Mouse (Mus musculus) midbrain, embryonic 16.5 days (tissue): ENCODE measurements around the gene Cant1. TPM values are rescaled to one million over a fixed set of nuclear protein-coding genes. Genes with fewer than 3 reads are reported as not detected.

Experiments
- ATAC-seq: fragments of 200-750 bp; cut with Nextera tagmentation; 2 replicates; pipeline ENCODE4 v1.8.0; 2017; ENCODE audit warnings: moderate TSS enrichment
- H3K27ac ChIP-seq: fragments of 300-500 bp; sonication (generic); 2 replicates; pipeline ENCODE4 v1.5.1; 2014; ENCODE audit warnings: mild to moderate bottlenecking, low read length, mixed read lengths
- H3K27me3 ChIP-seq: fragments of 300-500 bp; sonication (generic); 2 replicates; pipeline ENCODE4 v1.6.1; 2014; ENCODE audit warnings: low read depth, low read length, mixed read lengths; ENCODE audit not compliant: control insufficient read depth, insufficient read depth
- H3K36me3 ChIP-seq: fragments of 300-500 bp; sonication (generic); 2 replicates; pipeline ENCODE4 v1.6.1; 2014; ENCODE audit warnings: mild to moderate bottlenecking, low read length, moderate library complexity, mixed read lengths; ENCODE audit not compliant: control insufficient read depth, insufficient read depth
- H3K4me1 ChIP-seq: fragments of 300-500 bp; sonication (generic); 2 replicates; pipeline ENCODE4 v1.6.1; 2014; ENCODE audit warnings: mild to moderate bottlenecking, low read length, mixed read lengths; ENCODE audit not compliant: control insufficient read depth, insufficient read depth
- H3K4me2 ChIP-seq: fragments of 300-500 bp; sonication (generic); 2 replicates; pipeline ENCODE4 v1.6.1; 2014; ENCODE audit warnings: mild to moderate bottlenecking, low read length, mixed read lengths
- H3K4me3 ChIP-seq: fragments of 300-500 bp; sonication (generic); 2 replicates; pipeline ENCODE4 v1.5.1; 2014; ENCODE audit warnings: low read depth, mild to moderate bottlenecking, low read length, moderate library complexity, mixed read lengths
- H3K9ac ChIP-seq: fragments of 300-500 bp; sonication (generic); 2 replicates; pipeline ENCODE4 v1.6.1; 2014; ENCODE audit warnings: low read depth, low read length, mixed read lengths
- H3K9me3 ChIP-seq: fragments of 300-500 bp; sonication (generic); replicated peaks from 2 replicates; pipeline ENCODE4 v1.6.1; 2014; ENCODE audit warnings: mild to moderate bottlenecking, low read length, mixed read lengths; ENCODE audit not compliant: control insufficient read depth, poor library complexity, severe bottlenecking
- WGBS: fragments of 180-500 bp; shearing (Covaris S2); extraction: QIAGEN DNeasy Blood & Tissue Kit; methylation state at CpG from one replicate; pipeline ENCODE4 v1.1.7; 2014; 5-methylcytosine and 5-hydroxymethylcytosine counted together
- polyA plus RNA-seq: library from polyadenylated mRNA; unstranded; fragments of >200 nt; fragmentation: Nextera tagmentation; extraction: Ambion mirVana; gene quantifications from 2 replicates; pipeline ENCODE4 v1.2.1, GENCODE M21; 2015

Gene Cant1
- polyA plus RNA-seq, 1 experiment from 2014 or later = 27.8 TPM

DNA sequence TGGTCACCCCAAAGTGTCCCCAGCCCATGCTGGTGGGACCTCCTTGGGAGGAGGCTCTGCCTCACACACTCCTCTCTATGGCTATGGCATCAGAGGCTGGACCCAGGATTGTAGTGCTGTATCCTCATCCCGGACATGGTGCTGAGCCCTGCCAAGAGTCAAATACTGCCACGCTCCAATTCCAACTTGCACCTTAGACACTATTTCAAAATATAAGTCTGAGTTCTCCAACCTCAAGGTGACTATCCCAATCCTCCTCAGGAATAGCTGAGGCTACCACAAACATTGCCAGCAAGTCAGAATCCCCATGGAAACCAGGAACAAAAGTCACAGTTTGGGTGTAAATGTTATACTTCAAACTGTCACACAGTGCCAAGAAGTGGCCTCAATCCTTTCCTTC is 6.3 kb downstream of the Cant1 start:
- no peaks in the 10 kb centered on the region for H3K9me3 ChIP-seq
- ATAC-seq = no peak
- 94% methylated on average over 2 of the region's 2 CpGs for WGBS
- H3K27ac ChIP-seq = no peak overlapping the region
- peaks cover 12% of the 10 kb centered on the region for H3K4me1 ChIP-seq
- no peak overlapping the region for H3K4me2 ChIP-seq
- no peak overlapping the region for H3K9ac ChIP-seq
- H3K36me3 ChIP-seq = peaks cover 16% of the 10 kb centered on the region
- no peaks in the 10 kb centered on the region for H3K27me3 ChIP-seq
- no peak overlapping the region for H3K4me3 ChIP-seq

DNA sequence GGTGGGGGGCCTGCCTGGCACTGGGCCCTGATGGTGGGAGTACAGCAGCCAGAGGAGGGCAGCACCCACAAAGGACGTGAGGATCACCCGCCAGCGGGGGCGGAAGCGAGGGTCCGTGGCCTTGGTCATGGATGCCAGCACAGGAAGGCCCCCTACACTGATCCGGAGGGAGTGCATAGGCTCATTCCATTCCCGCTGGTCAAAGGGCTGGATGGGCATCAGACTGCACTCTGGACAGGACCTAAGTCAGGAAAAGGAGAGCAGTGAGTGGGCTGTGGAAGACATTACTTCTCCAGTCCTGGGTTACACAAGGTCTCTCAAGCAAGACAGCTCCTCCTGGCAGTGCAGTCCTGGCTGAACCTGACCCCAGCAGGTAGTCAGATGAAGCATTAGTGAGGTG is 7.6 kb downstream of the Cant1 start:
- Histone ChIP-seq H3K4me3 (no peak overlapping the region), H3K4me1 (no peaks in the 10 kb centered on the region), H3K9ac (no peak overlapping the region), H3K9me3 (no peaks in the 10 kb centered on the region), H3K27ac (no peak overlapping the region), H3K36me3 (peaks cover 22% of the 10 kb centered on the region), H3K27me3 (no peaks in the 10 kb centered on the region), H3K4me2 (no peak overlapping the region)
- ATAC-seq = no peak
- WGBS = 89% methylated on average over 8 of the region's 8 CpGs

DNA sequence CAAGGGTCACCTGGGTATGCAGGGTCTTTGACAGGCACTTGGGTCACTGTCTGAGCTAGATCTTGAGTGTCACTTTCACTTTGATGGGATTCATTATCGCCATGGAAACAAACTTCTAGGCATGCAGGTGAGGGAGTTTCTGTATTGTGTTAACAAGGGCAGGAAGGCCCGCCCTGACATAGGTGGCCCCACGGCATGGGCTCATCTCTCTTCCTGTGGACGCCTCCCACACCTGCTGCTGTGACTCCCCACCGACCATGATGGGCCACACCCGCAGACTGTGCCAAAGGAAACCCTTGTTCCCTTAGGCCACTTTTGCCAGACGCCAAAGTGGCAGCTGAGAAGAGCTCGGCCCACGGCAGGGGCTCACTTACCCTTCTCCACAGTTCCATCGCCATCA is 8.4 kb downstream of the Cant1 start:
- Histone ChIP-seq H3K4me1 (no peaks in the 10 kb centered on the region), H3K36me3 (peaks cover 22% of the 10 kb centered on the region), H3K9ac (no peak overlapping the region), H3K27ac (no peak overlapping the region), H3K27me3 (no peaks in the 10 kb centered on the region), H3K9me3 (no peaks in the 10 kb centered on the region), H3K4me2 (no peak overlapping the region), H3K4me3 (no peak overlapping the region)
- no peak for ATAC-seq
- WGBS = 90% methylated on average over 10 of the region's 10 CpGs

DNA sequence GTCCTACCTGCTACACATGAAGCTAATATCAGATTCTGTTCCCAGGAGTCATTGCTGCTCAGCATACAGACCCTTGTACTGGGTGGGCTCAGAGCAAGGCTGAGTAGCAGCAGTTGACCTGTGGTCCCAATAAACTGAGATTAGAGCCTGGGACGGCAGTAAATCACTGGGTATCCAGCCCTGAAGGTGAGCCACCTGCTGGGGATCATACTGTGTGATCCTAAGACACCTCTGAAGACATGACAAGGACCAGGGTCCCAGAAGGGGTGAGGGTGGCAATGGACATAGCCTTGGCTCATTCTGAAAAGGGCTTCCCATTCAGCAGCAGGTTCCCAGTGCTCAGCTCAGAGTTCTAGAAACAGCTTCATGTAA is 8.8 kb downstream of the Cant1 start:
- no peaks in the 10 kb centered on the region for H3K4me1 ChIP-seq
- H3K36me3 ChIP-seq = peaks cover 22% of the 10 kb centered on the region
- no peak overlapping the region for H3K27ac ChIP-seq
- no peak overlapping the region for H3K4me3 ChIP-seq
- no peak for ATAC-seq
- H3K9ac ChIP-seq = no peak overlapping the region
- 83% methylated on average over 1 of the region's 1 CpGs for WGBS
- H3K9me3 ChIP-seq = no peaks in the 10 kb centered on the region
- no peak overlapping the region for H3K4me2 ChIP-seq
- H3K27me3 ChIP-seq = no peaks in the 10 kb centered on the region

DNA sequence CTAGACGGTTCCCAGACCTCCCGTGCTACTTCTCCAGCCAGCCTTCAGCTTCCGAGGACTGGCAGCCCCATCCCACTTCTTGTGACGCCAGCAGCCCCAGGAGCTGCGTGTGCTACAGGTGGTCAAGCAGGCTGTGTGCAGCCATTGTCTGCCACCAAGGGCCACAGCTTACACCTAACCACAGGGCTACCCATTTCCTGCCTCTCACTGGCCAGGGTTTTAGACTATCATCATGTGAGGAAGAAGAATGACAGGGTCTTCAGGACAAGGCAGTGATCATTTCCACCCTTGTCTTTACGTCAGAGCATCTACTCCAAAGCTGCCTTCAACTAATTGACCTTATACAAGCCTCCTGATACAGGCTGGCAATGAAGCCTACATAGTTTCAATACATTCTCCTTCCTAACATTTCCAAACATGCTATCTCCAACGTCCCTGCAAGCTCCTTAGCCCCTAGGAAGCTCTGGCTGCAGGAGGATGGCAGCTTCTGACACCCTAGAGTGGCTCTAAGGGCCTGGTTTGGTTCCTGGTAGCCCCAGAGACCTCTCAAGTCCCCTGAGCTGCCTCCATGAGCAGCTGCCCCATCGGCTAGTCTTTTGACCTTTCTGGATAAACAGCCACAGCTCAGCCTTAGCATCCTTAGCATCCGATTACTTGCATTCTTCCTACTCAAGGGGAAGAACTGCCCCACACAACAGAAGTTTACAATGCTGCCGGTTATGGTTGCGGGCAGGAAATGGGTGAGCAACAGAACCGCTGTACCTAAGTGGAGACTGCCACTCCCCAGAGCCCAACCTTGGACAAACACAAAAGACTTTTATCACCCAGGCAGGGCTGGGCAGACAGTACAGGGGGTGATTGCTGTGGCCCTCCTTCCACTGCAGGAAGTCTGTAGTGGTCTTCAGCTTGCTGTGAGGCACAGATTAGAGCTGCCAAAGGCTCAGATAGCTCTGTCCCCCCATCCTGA is 9.5 kb downstream of the Cant1 start:
- H3K4me2 ChIP-seq = no peak overlapping the region
- no peak overlapping the region for H3K9ac ChIP-seq
- H3K27ac ChIP-seq = no peak overlapping the region
- H3K9me3 ChIP-seq = no peaks in the 10 kb centered on the region
- H3K36me3 ChIP-seq = peaks cover 22% of the 10 kb centered on the region
- no peaks in the 10 kb centered on the region for H3K4me1 ChIP-seq
- no peaks in the 10 kb centered on the region for H3K27me3 ChIP-seq
- no peak for ATAC-seq
- WGBS = 92% methylated on average over 12 of the region's 12 CpGs
- no peak overlapping the region for H3K4me3 ChIP-seq

DNA sequence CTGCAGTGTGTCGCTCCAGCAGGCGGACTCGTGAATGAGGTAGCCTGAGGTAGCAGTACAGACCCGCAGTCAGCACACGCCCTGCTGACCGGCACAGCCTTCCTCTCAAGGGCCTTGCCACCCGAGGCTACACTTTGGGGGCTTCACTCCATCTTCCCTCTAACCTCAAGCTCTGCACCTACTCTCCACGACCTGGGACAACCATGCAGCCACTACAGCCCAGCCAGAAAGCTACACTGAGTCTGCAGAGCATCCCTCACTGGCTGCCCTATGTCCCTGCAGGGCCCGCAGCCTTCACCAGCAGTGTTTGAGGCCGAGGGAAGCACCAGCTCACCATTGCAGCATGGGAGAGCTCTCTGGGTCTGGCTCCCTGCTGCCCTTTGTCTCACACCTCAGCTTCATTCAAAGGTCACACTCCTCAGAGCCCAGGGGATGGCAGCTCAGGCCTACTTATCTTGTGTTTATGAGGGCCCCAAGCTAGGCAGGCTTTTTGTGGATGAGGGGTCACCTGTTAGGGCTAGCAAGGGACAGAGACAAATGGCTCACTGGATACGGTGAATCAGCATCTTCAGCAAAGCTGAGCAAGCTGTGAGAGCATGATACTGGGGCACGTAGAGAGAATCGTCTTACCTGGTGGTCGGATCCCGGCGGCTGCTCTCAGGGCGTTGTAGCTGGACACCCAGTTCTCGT is 10.7 kb downstream of the Cant1 start:
- Histone ChIP-seq H3K27me3 (no peaks in the 10 kb centered on the region), H3K9ac (no peak overlapping the region), H3K4me2 (no peak overlapping the region), H3K4me1 (no peaks in the 10 kb centered on the region), H3K36me3 (peaks cover 22% of the 10 kb centered on the region), H3K27ac (no peak overlapping the region), H3K9me3 (no peaks in the 10 kb centered on the region), H3K4me3 (no peak overlapping the region)
- ATAC-seq = no peak
- WGBS = 87% methylated on average over 18 of the region's 18 CpGs

DNA sequence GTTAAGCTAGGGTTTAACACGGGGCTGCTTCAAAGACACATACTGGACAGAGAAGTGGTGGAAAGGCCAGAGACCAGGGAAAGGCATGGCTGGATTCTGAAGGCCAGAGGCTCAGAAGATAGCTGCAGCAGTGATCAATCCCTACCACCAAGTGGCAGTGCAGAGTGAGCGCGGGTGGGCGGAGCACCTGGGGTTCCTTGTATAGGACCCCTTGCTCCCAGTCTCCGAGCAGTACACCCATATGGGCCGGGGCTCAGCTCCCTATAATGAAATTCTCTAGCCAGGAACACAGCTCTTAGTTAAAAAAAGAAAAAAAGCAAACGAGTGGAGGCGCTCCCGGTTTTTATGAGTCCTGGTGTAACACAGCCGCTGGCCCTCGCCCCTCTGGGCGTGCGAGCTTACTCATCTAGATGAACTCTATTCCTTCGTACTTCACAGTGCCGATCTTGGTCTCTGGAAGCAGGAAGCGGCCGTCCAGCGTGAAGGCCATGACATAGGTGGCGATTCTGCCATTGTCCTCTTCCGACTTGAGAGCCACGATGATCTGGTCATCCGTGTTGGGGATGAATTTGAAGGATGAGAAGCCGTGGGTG is 11.5 kb downstream of the Cant1 start:
- no peak for ATAC-seq
- Histone ChIP-seq H3K4me3 (no peak overlapping the region), H3K27me3 (no peaks in the 10 kb centered on the region), H3K36me3 (peaks cover 22% of the 10 kb centered on the region), H3K4me1 (no peaks in the 10 kb centered on the region), H3K27ac (no peak overlapping the region), H3K9ac (no peak overlapping the region), H3K4me2 (no peak overlapping the region), H3K9me3 (no peaks in the 10 kb centered on the region)
- WGBS = 80% methylated on average over 23 of the region's 23 CpGs

DNA sequence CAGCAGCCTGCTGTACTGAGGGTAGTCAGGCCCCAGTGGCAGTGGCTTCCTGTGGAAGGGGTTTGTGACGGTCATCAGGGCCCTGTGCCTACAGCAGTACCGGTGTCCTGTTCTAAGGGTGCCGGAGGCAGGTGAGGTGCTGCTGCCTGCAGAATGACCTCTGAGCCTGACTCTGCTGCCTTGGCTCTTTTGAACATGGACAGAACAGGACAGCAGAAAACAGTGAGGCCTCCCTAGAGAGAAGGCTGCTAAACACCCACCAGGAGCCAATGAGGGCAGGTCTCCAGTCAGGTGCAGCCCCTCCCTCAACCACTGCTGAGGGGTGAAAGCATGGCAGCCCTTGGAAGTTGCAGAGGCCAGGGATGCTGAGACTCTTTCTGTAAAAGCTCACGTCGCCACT is 12.4 kb downstream of the Cant1 start:
- no peak for ATAC-seq
- 87% methylated on average over 5 of the region's 5 CpGs for WGBS
- H3K36me3 ChIP-seq = peaks cover 22% of the 10 kb centered on the region
- H3K9ac ChIP-seq = no peak overlapping the region
- H3K27ac ChIP-seq = no peak overlapping the region
- H3K4me1 ChIP-seq = no peaks in the 10 kb centered on the region
- H3K4me2 ChIP-seq = no peak overlapping the region
- no peaks in the 10 kb centered on the region for H3K27me3 ChIP-seq
- no peaks in the 10 kb centered on the region for H3K9me3 ChIP-seq
- H3K4me3 ChIP-seq = no peak overlapping the region

DNA sequence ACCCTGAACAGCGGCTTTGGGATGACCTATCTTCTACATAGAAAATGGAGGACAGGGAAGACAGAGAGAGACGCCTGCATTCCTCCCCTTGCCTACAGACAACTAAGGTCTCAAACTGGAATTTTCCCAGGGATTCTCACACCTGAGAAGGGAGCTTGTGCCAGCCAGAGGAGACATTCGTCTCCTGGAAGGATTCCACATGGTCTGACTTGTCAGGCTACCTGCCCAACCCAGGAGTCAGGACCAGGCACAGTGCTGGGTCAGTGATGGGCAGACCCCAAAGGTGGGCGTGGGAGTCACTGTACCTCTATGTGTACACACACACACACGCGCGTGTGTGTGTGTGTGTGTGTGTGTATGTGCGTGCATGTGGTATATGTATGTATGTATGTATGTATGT is 13.6 kb downstream of the Cant1 start:
- Histone ChIP-seq H3K27me3 (no peaks in the 10 kb centered on the region), H3K36me3 (peaks cover 18% of the 10 kb centered on the region), H3K4me1 (0 out of 2 replicates have a peak, but pooled peaks cover 2% of the 10 kb centered on the region), H3K4me2 (no peak overlapping the region), H3K9ac (no peak overlapping the region), H3K4me3 (no peak overlapping the region), H3K9me3 (no peaks in the 10 kb centered on the region), H3K27ac (no peak overlapping the region)
- no peak for ATAC-seq
- WGBS = 97% methylated on average over 8 of the region's 8 CpGs
